Mouse (Mus musculus): ENCODE results near the gene Mettl27.

The Mettl27 gene

DNA sequence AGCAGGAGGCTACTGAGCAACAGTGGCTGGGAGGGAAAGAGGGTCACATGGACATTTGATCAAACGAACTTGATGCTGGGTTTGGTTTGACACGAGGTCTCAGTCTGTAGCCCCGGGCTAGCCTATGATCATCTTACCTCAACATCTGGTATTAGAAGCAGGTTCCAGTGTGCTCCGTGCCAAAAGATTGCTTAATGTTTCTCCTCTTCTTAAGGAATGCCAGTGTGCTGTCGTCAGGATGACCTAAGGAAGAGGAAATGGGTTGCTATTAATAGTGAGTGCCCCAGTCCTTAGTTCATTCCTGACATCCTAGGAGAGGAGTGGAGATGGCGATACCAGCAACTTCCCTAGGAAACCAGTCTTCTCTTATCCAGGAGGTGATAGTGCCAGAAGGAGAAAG is 57.6 kb downstream of the Mettl27 start:
- H3K27me3 ChIP-seq (ENCODE audit: insufficient read depth, low read length), result peaks cover 45% of the 10 kb centered on the region
- H3K36me3 ChIP-seq (ENCODE audit: insufficient read depth, low read length), result no peaks in the 10 kb centered on the region
- peaks cover 6% of the 10 kb centered on the region; the same call in 1 of the 2 replicates for H3K9me3 ChIP-seq (ENCODE audit: low read length)
- TF ChIP-seq POU5F1 (IDR thresholded peaks at IDR 0.05; ENCODE audit: borderline replicate concordance, low read length), result no peak
- no peak for TF ChIP-seq NANOG (IDR thresholded peaks at IDR 0.05; ENCODE audit: borderline replicate concordance, low read length)
- no peak for TF ChIP-seq CTCF (conservative IDR thresholded peaks at IDR 0.05; ENCODE audit: low read length)
- H3K4me1 ChIP-seq (replicated peaks; ENCODE audit: low read depth, low read length), result peaks cover 56% of the 10 kb centered on the region
- H3K4me3 ChIP-seq (replicated peaks; ENCODE audit: low read length), result no peak overlapping the region
